Mouse (Mus musculus): ENCODE data around the gene Crebl2.

GRCm38 (mm10) chr6:134847550-134847949 is 17.6 kb downstream of the Crebl2 start:
- TF ChIP-seq CTCF (IDR thresholded peaks at IDR 0.05), result no peak
- TF ChIP-seq EP300 (IDR thresholded peaks at IDR 0.05), result no peak
